Comparison of ENCODE assay signal across 17 mouse cellular contexts in genomic region chr19:17439476-17440189, GRCm38 (mm10). TPM values are rescaled to one million over a fixed set of nuclear protein-coding genes. Genes with fewer than 3 reads are reported as not detected.
A peak's percentile ranks its signal among the peaks of the same experiment; 100 is the strongest.
DNase-seq lines count a peak whose midpoint lies in the region; ATAC-seq and TF ChIP-seq lines count a peak whose summit lies in the region.
"Had no signal": no experiment of that assay in that cellular context is flagged by ENCODE, and none has a peak within 500 bp of the region (broad histone marks: within the 10 kb centered on the region; RNA-seq: fewer than 3 reads in every experiment).

No protein-coding gene starts in this region.

- no peak for TF ChIP-seq POLR2A in lung, adult 2 months (IDR thresholded peaks at IDR 0.05; ENCODE audit: borderline replicate concordance, extremely low read depth, low read depth, low read length)
- TF ChIP-seq POLR2A in limb, embryonic 14.5 days (IDR thresholded peaks at IDR 0.05; ENCODE audit: borderline replicate concordance, extremely low read depth, insufficient read depth, insufficient read length): no peak

- H3K27me3 ChIP-seq in lung, embryonic 14.5 days (ENCODE audit: insufficient read depth, low read length): no peaks in the 10 kb centered on the region
- H3K27me3 ChIP-seq in embryonic facial prominence, embryonic 14.5 days (replicated peaks; ENCODE audit: control insufficient read depth, insufficient read depth, low read length): no peaks in the 10 kb centered on the region
- no peaks in the 10 kb centered on the region for H3K27me3 ChIP-seq in limb, embryonic 14.5 days (ENCODE audit: control insufficient read depth, insufficient read depth, low read length)
- H3K27me3 ChIP-seq: forebrain, embryonic 13.5 days; intestine, embryonic 15.5 days; liver, embryonic 12.5 days had no signal

- H3K9me3 ChIP-seq in lung, embryonic 14.5 days (ENCODE audit: low read depth, low read length): no peaks in the 10 kb centered on the region
- no peaks in the 10 kb centered on the region for H3K9me3 ChIP-seq in embryonic facial prominence, embryonic 14.5 days (ENCODE audit: control insufficient read depth, low read length)
- H3K9me3 ChIP-seq in limb, embryonic 14.5 days (ENCODE audit: control insufficient read depth, low read length): no peaks in the 10 kb centered on the region
- H3K9me3 ChIP-seq: forebrain, embryonic 13.5 days; intestine, embryonic 15.5 days; liver, embryonic 12.5 days had no signal

- H3K4me2 ChIP-seq in lung, embryonic 14.5 days: no peak overlapping the region
- no peak overlapping the region for H3K4me2 ChIP-seq in embryonic facial prominence, embryonic 14.5 days (ENCODE audit: low read depth, low read length)
- no peak overlapping the region for H3K4me2 ChIP-seq in limb, embryonic 14.5 days (replicated peaks; ENCODE audit: low read depth, low read length, severe bottlenecking)
- H3K4me2 ChIP-seq: forebrain, embryonic 13.5 days; heart, embryonic 11.5 days; intestine, embryonic 15.5 days; liver, embryonic 12.5 days had no signal

- intact Hi-C loops in heart, postnatal 36 days (cut with DNase I): no loop called here

- H3K4me3 ChIP-seq in lung, embryonic 14.5 days (ENCODE audit: low read depth, low read length): no peak overlapping the region
- H3K4me3 ChIP-seq in lung, adult 2 months (replicated peaks; ENCODE audit: extremely low read depth, low read depth, low read length): no peak overlapping the region
- no peak overlapping the region for H3K4me3 ChIP-seq in embryonic facial prominence, embryonic 14.5 days (ENCODE audit: low read depth, low read length)
- no peak overlapping the region for H3K4me3 ChIP-seq in limb, embryonic 14.5 days (replicated peaks; ENCODE audit: low read length)
- H3K4me3 ChIP-seq: forebrain, embryonic 13.5 days; intestine, embryonic 15.5 days; liver, embryonic 12.5 days; myocyte had no signal

- no peaks in the 10 kb centered on the region for H3K4me1 ChIP-seq in lung, embryonic 14.5 days (ENCODE audit: insufficient read depth)
- H3K4me1 ChIP-seq in lung, adult 2 months (ENCODE audit: control insufficient read depth, insufficient read depth, low read length): no peaks in the 10 kb centered on the region
- peaks cover 11% of the 10 kb centered on the region; the same call in 1 of the 2 replicates for H3K4me1 ChIP-seq in embryonic facial prominence, embryonic 14.5 days (ENCODE audit: control insufficient read depth, insufficient read depth, low read length)
- peaks cover 9% of the 10 kb centered on the region for H3K4me1 ChIP-seq in limb, embryonic 14.5 days (ENCODE audit: control insufficient read depth, insufficient read depth, low read length)
- H3K4me1 ChIP-seq: forebrain, embryonic 13.5 days; intestine, embryonic 15.5 days; liver, embryonic 12.5 days had no signal

- H3K36me3 ChIP-seq in lung, embryonic 14.5 days (ENCODE audit: insufficient read depth): no peaks in the 10 kb centered on the region
- no peaks in the 10 kb centered on the region for H3K36me3 ChIP-seq in embryonic facial prominence, embryonic 14.5 days (ENCODE audit: control insufficient read depth, insufficient read depth, low read length)
- H3K36me3 ChIP-seq in limb, embryonic 14.5 days (ENCODE audit: control insufficient read depth, insufficient read depth, low read length): no peaks in the 10 kb centered on the region
- H3K36me3 ChIP-seq: intestine, embryonic 15.5 days; liver, embryonic 12.5 days had no signal

- no peak overlapping the region for H3K9ac ChIP-seq in lung, embryonic 14.5 days
- no peak overlapping the region for H3K9ac ChIP-seq in embryonic facial prominence, embryonic 14.5 days (ENCODE audit: low read depth, low read length)
- H3K9ac ChIP-seq in limb, embryonic 14.5 days (ENCODE audit: low read depth, low read length, severe bottlenecking): no peak overlapping the region
- H3K9ac ChIP-seq: forebrain, embryonic 13.5 days; intestine, embryonic 15.5 days; liver, embryonic 12.5 days had no signal

- TF ChIP-seq CTCF in lung, embryonic 14.5 days (IDR thresholded peaks at IDR 0.05; ENCODE audit: low read depth): no peak
- TF ChIP-seq CTCF in lung, adult 2 months (IDR thresholded peaks at IDR 0.05; ENCODE audit: insufficient read depth, low read length): no peak

- DNase-seq in heart, adult 11 months: peak; percentile 15
- DNase-seq in heart, postnatal 36 days: no peak
- peak; percentile 57 for DNase-seq in lung, embryonic 14.5 days
- no peak for DNase-seq in lung, adult 2 months
- peak; percentile 75 for DNase-seq in embryonic facial prominence, embryonic 14.5 days (ENCODE audit: low spot score)
- peak; percentile 33 for DNase-seq in limb, embryonic 14.5 days (ENCODE audit: low spot score)
- DNase-seq in thymus, postnatal 0 days (ENCODE audit: low spot score): no peak
- DNase-seq: cerebellum, adult 8-10 months; gastrocnemius, postnatal 36 days; layer of hippocampus, adult 9-11 months; lung, postnatal 14 days; thymus, postnatal 4 days had no signal

- ATAC-seq in lung, embryonic 14.5 days (ENCODE audit: insufficient read depth): no peak
- no peak; the same call in 1 of the 2 replicates for ATAC-seq in embryonic facial prominence, embryonic 14.5 days (ENCODE audit: low read depth)
- no peak for ATAC-seq in limb, embryonic 14.5 days (ENCODE audit: low FRiP score, low read depth)
- ATAC-seq: forebrain, embryonic 13.5 days; intestine, embryonic 15.5 days; liver, embryonic 12.5 days had no signal

- H3K27ac ChIP-seq in lung, embryonic 14.5 days (ENCODE audit: low read depth): no peak overlapping the region
- H3K27ac ChIP-seq in embryonic facial prominence, embryonic 14.5 days (replicated peaks; ENCODE audit: low read depth, low read length): peak overlapping the region; percentile 15; the same call in 1 of the 2 replicates
- no peak overlapping the region for H3K27ac ChIP-seq in limb, embryonic 14.5 days (replicated peaks; ENCODE audit: low read depth, low read length)
- H3K27ac ChIP-seq: forebrain, embryonic 13.5 days; intestine, embryonic 15.5 days; liver, embryonic 12.5 days had no signal

- WGBS in lung, embryonic 14.5 days: 55% methylated on average over 4 of the region's 4 CpGs
- WGBS in lung, adult 2 months: 39% methylated on average over 4 of the region's 4 CpGs
- 40% methylated on average over 4 of the region's 4 CpGs for WGBS in embryonic facial prominence, embryonic 14.5 days
- WGBS in limb, embryonic 14.5 days: 60% methylated on average over 4 of the region's 4 CpGs

RNA-seq across cellular contexts. Expression of gene Rfk, which starts 45.8 kb away (rescaled TPM):
- 10 to 100 TPM; 66.1 to 74.6 TPM for total RNA-seq in heart, postnatal 36 days (2021)
- polyA plus RNA-seq in lung, embryonic 14.5 days (2014; fragmentation: Nextera tagmentation; extraction: Ambion mirVana): 64.1 and 70.1 TPM in 2 replicates
- 70.0 and 97.8 TPM in 2 replicates for polyA plus RNA-seq in lung, adult 2 months (2012; rRNA removed)
- 64.7 and 68.8 TPM in 2 replicates for polyA plus RNA-seq in embryonic facial prominence, embryonic 14.5 days (2014; fragmentation: Nextera tagmentation; extraction: Ambion mirVana)
- 29.8 and 35.1 TPM in 2 replicates for polyA plus RNA-seq in limb, embryonic 14.5 days (2012; rRNA removed)
- 57.2 and 59.0 TPM in 2 replicates for polyA plus RNA-seq in limb, embryonic 14.5 days (2014; fragmentation: Nextera tagmentation; extraction: Ambion mirVana)
- polyA plus RNA-seq in thymus, postnatal 0 days (2015; fragmentation: Nextera tagmentation; extraction: Ambion mirVana): 48.3 and 54.1 TPM in 2 replicates

Comparison
In these comparisons a context has a peak if more than half of its experiments do, and no peak if none do; other contexts are left out.
1. DNase-seq: peak in heart, adult 11 months (single experiment), lung, embryonic 14.5 days (single experiment), embryonic facial prominence, embryonic 14.5 days (single experiment) and limb, embryonic 14.5 days (single experiment); none in heart, postnatal 36 days (0 of 2), lung, adult 2 months (single experiment) and thymus, postnatal 0 days (single experiment).